Mouse (Mus musculus): ENCODE results near the gene Map3k21.

DNA sequence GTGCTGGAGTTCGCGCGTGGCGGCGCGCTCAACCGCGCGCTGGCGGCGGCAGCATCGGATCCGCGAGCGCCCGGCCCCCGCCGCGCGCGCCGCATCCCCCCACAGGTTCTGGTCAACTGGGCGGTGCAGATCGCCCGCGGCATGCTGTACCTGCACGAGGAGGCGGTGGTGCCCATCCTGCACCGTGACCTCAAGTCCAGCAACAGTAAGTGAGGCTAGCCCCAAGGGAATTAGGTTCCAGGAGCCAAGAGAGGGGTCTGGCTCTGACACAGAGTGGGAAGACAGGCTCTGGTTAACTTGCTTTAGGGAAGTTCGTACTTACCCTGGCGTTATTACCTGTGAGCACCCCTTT, 955 bp downstream of the Map3k21 start:
- no peak for TF ChIP-seq CTCF (IDR thresholded peaks at IDR 0.05; ENCODE audit: borderline replicate concordance, extremely low read depth, insufficient read depth, insufficient read length)
- no peak for TF ChIP-seq POLR2A (IDR thresholded peaks at IDR 0.05; ENCODE audit: borderline replicate concordance, extremely low read depth, insufficient read depth, insufficient read length, poor library complexity, severe bottlenecking)

Measured in brain, embryonic 14.5 days (tissue).